Mouse (Mus musculus): ENCODE results near the gene Gja5.

GRCm38 (mm10) chr3:96975628-96976027, 71.1 kb downstream of the Gja5 start:
- no peak for TF ChIP-seq POLR2A (IDR thresholded peaks at IDR 0.05; ENCODE audit: borderline replicate concordance, extremely low read depth, low read depth, low read length)
- TF ChIP-seq CTCF (IDR thresholded peaks at IDR 0.05; ENCODE audit: insufficient read depth, low read length), result no peak

Measured in lung, adult 2 months (tissue).